Mouse (Mus musculus) midbrain, embryonic 10.5 days (tissue): Measurements from ENCODE around the gene Fpgs. TPM values are rescaled to one million over a fixed set of nuclear protein-coding genes. Genes with fewer than 3 reads are reported as not detected.

ENCODE experiments used
- DNase-seq: peaks from one replicate; pipeline ENCODE4 v3.0.0-alpha.2; 2017; ENCODE audit warnings: low spot score
- H3K27ac ChIP-seq: fragments of 300-500 bp; sonication (generic); replicated peaks from 2 replicates; pipeline ENCODE4 v1.5.1; 2016; ENCODE audit warnings: mild to moderate bottlenecking
- H3K27me3 ChIP-seq: fragments of 300-500 bp; sonication (generic); 2 replicates; pipeline ENCODE4 v1.6.1; 2016; ENCODE audit warnings: low read depth, mild to moderate bottlenecking; ENCODE audit not compliant: poor library complexity, severe bottlenecking
- H3K36me3 ChIP-seq: fragments of 300-500 bp; sonication (generic); 2 replicates; pipeline ENCODE4 v1.6.1; 2016; ENCODE audit warnings: mild to moderate bottlenecking, moderate library complexity
- H3K4me1 ChIP-seq: fragments of 300-500 bp; sonication (generic); 2 replicates; pipeline ENCODE4 v1.6.1; 2016
- H3K4me3 ChIP-seq: fragments of 300-500 bp; sonication (generic); 2 replicates; pipeline ENCODE4 v1.5.1; 2016; ENCODE audit warnings: mild to moderate bottlenecking, moderate library complexity
- H3K9me3 ChIP-seq: fragments of 300-500 bp; sonication (generic); replicated peaks from 2 replicates; pipeline ENCODE4 v1.6.1; 2016; ENCODE audit warnings: mild to moderate bottlenecking
- WGBS: fragments of 180-500 bp; shearing (Covaris S2); methylation state at CpG from one replicate; pipeline ENCODE4 v1.1.7; 2016; 5-methylcytosine and 5-hydroxymethylcytosine counted together
- polyA plus RNA-seq: library from polyadenylated mRNA; unstranded; fragments of >200 nt; fragmentation: Nextera tagmentation; extraction: Ambion mirVana; gene quantifications from 2 replicates; pipeline ENCODE4 v1.2.1, GENCODE M21; 2016

Gene Fpgs
- polyA plus RNA-seq, 1 experiment from 2014 or later, result 27.9 TPM

GRCm38 (mm10) chr2:32736306-32736829 lies 32.4 kb upstream of the Fpgs start:
- peaks cover 22% of the 10 kb centered on the region for H3K27me3 ChIP-seq
- peaks cover 37% of the 10 kb centered on the region for H3K4me1 ChIP-seq
- H3K36me3 ChIP-seq, result no peaks in the 10 kb centered on the region
- 0 out of 2 replicates have a peak overlapping the region, but pooled peaks have one; percentile 18 for H3K4me3 ChIP-seq
- H3K9me3 ChIP-seq, result no peaks in the 10 kb centered on the region
- WGBS, result 62% methylated on average over 3 of the region's 3 CpGs
- no peak for DNase-seq
- H3K27ac ChIP-seq, result no peak overlapping the region; the same call in 1 of the 2 replicates

GRCm38 (mm10) chr2:32734933-32735332 lies 31.0 kb upstream of the Fpgs start:
- DNase-seq, result no peak
- Histone ChIP-seq H3K4me1 (peaks cover 35% of the 10 kb centered on the region), H3K9me3 (no peaks in the 10 kb centered on the region), H3K27me3 (peaks cover 8% of the 10 kb centered on the region), H3K4me3 (no peak overlapping the region), H3K36me3 (no peaks in the 10 kb centered on the region), H3K27ac (peak overlapping the region; percentile 24; the same call in 1 of the 2 replicates)
- WGBS, result 51% methylated on average over 4 of the region's 4 CpGs

- Histone ChIP-seq H3K27ac (peak overlapping the region; percentile 24; the same call in 1 of the 2 replicates), H3K9me3 (no peaks in the 10 kb centered on the region), H3K36me3 (no peaks in the 10 kb centered on the region), H3K27me3 (peaks cover 3% of the 10 kb centered on the region), H3K4me3 (no peak overlapping the region), H3K4me1 (peaks cover 35% of the 10 kb centered on the region)
- 49% methylated on average over 4 of the region's 4 CpGs for WGBS
- no peak for DNase-seq
These were observed 30.5 kb upstream of the Fpgs start for GRCm38 (mm10) chr2:32734480-32734879.

DNA sequence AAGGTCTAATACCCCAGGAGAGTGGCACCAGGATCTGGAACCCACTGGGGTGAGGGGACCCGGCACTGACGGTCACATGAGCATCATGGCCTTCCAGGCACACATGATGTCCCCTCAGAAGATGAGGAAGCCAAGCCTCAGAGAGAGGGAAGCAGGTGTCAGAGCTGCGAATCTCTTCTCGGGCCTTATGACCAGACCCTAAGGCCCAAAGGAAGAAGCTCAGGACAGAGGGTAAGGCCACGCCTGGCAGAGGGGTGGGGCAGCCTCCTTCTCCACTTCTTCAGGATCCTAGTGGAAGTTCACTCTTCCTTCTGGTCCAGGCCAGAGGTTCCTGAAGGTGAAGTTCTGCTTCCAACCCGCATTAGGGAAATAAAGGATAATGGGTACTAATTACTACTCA lies 28.8 kb upstream of the Fpgs start:
- Histone ChIP-seq H3K9me3 (no peaks in the 10 kb centered on the region), H3K27ac (no peak overlapping the region), H3K36me3 (no peaks in the 10 kb centered on the region), H3K27me3 (peaks cover 7% of the 10 kb centered on the region), H3K4me1 (peaks cover 44% of the 10 kb centered on the region), H3K4me3 (no peak overlapping the region)
- WGBS, result 78% methylated on average over 6 of the region's 6 CpGs
- DNase-seq, result no peak

- Histone ChIP-seq H3K4me1 (peaks cover 47% of the 10 kb centered on the region), H3K9me3 (no peaks in the 10 kb centered on the region), H3K27ac (peak overlapping the region; percentile 19; the same call in 1 of the 2 replicates), H3K36me3 (no peaks in the 10 kb centered on the region), H3K27me3 (peaks cover 7% of the 10 kb centered on the region), H3K4me3 (no peak overlapping the region)
- WGBS, result 79% methylated on average over 4 of the region's 4 CpGs
- DNase-seq, result no peak
These were observed 28.0 kb upstream of the Fpgs start for GRCm38 (mm10) chr2:32731911-32732310.

DNA sequence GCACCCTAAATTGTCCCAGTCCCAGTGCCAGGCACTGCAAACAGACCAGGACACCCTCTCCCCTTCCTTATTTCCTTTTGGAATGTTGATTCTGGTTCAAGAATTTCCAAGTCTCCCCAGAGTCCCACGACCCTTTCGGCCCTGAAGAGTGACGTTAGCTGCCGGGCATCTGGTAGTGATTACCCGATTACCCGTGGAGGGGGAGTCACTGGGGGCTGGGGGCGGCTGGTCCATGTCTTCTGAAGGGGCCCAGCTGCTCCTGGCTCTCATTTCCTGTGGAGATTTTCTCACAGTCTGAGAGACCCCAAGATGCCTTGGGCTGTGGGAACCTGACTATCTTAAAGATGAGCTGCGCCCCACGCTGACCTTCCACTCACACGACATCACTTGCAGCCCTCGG lies 26.9 kb upstream of the Fpgs start:
- peaks cover 43% of the 10 kb centered on the region for H3K4me1 ChIP-seq
- 57% methylated on average over 11 of the region's 11 CpGs for WGBS
- H3K4me3 ChIP-seq, result no peak overlapping the region
- peak overlapping the region; percentile 38 for H3K27ac ChIP-seq
- H3K9me3 ChIP-seq, result no peaks in the 10 kb centered on the region
- peaks cover 7% of the 10 kb centered on the region for H3K27me3 ChIP-seq
- no peaks in the 10 kb centered on the region for H3K36me3 ChIP-seq
- peak; percentile 48 for DNase-seq

GRCm38 (mm10) chr2:32729547-32729946 lies 25.6 kb upstream of the Fpgs start:
- peaks cover 36% of the 10 kb centered on the region for H3K4me1 ChIP-seq
- DNase-seq, result no peak
- no peak overlapping the region for H3K27ac ChIP-seq
- no peaks in the 10 kb centered on the region for H3K36me3 ChIP-seq
- no peak overlapping the region for H3K4me3 ChIP-seq
- 80% methylated on average over 4 of the region's 4 CpGs for WGBS
- peaks cover 7% of the 10 kb centered on the region for H3K27me3 ChIP-seq
- no peaks in the 10 kb centered on the region for H3K9me3 ChIP-seq

DNA sequence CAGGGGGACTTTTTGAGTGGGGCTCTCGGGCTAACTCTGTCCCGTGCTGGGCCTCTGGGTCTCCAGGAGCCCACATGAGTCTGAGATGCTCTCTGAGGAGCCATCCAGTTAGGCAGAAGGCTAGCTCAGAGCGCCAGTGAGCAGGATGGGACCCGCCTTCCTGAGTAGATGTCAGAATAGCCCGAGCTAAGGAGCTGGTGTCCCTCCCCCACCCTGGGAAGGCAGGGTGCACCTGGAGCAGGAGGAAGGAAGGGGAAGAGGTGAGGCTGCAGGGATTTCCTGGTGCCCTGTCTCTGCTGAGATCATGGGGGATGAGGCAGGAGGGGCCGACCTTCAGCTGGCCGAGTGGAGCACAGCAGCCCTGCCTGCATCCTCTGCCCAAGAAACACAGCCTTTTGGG lies 24.5 kb upstream of the Fpgs start:
- Histone ChIP-seq H3K4me1 (peaks cover 31% of the 10 kb centered on the region), H3K27me3 (peaks cover 7% of the 10 kb centered on the region), H3K36me3 (no peaks in the 10 kb centered on the region), H3K9me3 (no peaks in the 10 kb centered on the region), H3K4me3 (peak overlapping the region; percentile 33), H3K27ac (peak overlapping the region; percentile 58)
- WGBS, result 62% methylated on average over 7 of the region's 7 CpGs
- no peak for DNase-seq

- Histone ChIP-seq H3K36me3 (no peaks in the 10 kb centered on the region), H3K27me3 (peaks cover 7% of the 10 kb centered on the region), H3K4me3 (peak overlapping the region; percentile 39), H3K4me1 (peaks cover 31% of the 10 kb centered on the region), H3K27ac (peak overlapping the region; percentile 69), H3K9me3 (no peaks in the 10 kb centered on the region)
- 1% methylated on average over 16 of the region's 16 CpGs for WGBS
- DNase-seq, result peak; percentile 94
These were observed 23.5 kb upstream of the Fpgs start for GRCm38 (mm10) chr2:32727435-32727834.

GRCm38 (mm10) chr2:32724832-32725790 lies 21.2 kb upstream of the Fpgs start:
- H3K27ac ChIP-seq, result no peak overlapping the region

DNA sequence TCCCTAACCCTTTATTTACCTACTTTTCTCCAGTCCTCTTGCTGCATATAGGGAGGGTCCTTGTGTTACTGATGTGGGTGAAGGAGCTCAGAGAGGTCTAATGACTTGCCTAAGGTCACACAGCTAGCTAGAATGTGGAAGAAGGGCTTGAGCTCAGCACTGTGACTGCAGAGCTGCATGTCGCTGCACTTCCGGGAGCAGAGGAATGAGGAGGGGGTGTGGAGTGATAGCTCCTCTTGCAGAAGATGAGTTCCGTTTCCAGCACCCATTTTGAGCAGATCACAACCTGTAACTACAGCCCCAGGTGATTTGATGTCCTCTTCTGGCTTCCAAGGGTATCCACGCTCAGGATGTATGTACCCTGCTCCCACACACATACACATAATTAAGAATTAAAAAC lies 20.2 kb upstream of the Fpgs start:
- Histone ChIP-seq H3K27ac (no peak overlapping the region), H3K36me3 (no peaks in the 10 kb centered on the region), H3K4me1 (peaks cover 32% of the 10 kb centered on the region), H3K9me3 (no peaks in the 10 kb centered on the region), H3K4me3 (no peak overlapping the region), H3K27me3 (peaks cover 7% of the 10 kb centered on the region)
- 80% methylated on average over 4 of the region's 4 CpGs for WGBS
- DNase-seq, result no peak

More at GRCm38 (mm10) chr2:32724832-32725790, 21.2 kb upstream of the Fpgs start:
- H3K27me3 ChIP-seq, result peaks cover 7% of the 10 kb centered on the region
- H3K4me1 ChIP-seq, result peaks cover 32% of the 10 kb centered on the region
- no peaks in the 10 kb centered on the region for H3K9me3 ChIP-seq
- DNase-seq, result no peak
- no peaks in the 10 kb centered on the region for H3K36me3 ChIP-seq
- H3K4me3 ChIP-seq, result no peak overlapping the region
- WGBS, result 85% methylated on average over 16 of the region's 16 CpGs

DNA sequence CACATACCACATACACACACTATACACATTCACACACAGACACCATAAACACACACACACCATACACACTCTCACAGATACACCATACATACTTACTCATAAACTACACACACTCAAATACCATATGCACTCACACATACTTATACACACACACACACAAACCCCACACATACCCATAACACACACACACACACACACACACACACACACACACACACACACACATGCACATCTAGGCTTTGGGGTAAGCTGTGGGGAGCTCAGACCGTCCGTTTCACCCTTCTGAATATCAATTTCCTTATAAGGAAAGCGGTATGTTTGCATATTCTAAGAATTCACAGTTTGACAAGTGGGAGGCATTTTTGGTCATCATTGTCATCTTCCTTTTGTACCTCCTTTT lies 18.6 kb upstream of the Fpgs start:
- Histone ChIP-seq H3K4me3 (no peak overlapping the region), H3K27ac (no peak overlapping the region), H3K4me1 (peaks cover 26% of the 10 kb centered on the region), H3K27me3 (no peaks in the 10 kb centered on the region), H3K9me3 (no peaks in the 10 kb centered on the region), H3K36me3 (no peaks in the 10 kb centered on the region)
- 86% methylated on average over 3 of the region's 3 CpGs for WGBS
- no peak for DNase-seq

GRCm38 (mm10) chr2:32722046-32722445 lies 18.1 kb upstream of the Fpgs start:
- H3K36me3 ChIP-seq, result no peaks in the 10 kb centered on the region
- H3K9me3 ChIP-seq, result 0 out of 2 replicates have a peak, but pooled peaks cover 2% of the 10 kb centered on the region
- DNase-seq, result no peak
- no peaks in the 10 kb centered on the region for H3K27me3 ChIP-seq
- H3K4me3 ChIP-seq, result no peak overlapping the region
- peaks cover 22% of the 10 kb centered on the region for H3K4me1 ChIP-seq
- H3K27ac ChIP-seq, result no peak overlapping the region
- WGBS, result 60% methylated on average over 6 of the region's 6 CpGs
